Mouse (Mus musculus) MEL (cell line): ENCODE measurements at regions not wholly inside any gene's neighbourhood (a gene's known extent, or its start where the extent isn't known, plus 50 kb on each side); places are given as distances from the start of the nearest gene placed in this dataset.
A peak's percentile ranks its signal among the peaks of the same experiment; 100 is the strongest.

Experiments used
- DNase-seq: peaks from one replicate; pipeline ENCODE4 v3.0.0; 2011; ENCODE audit warnings: low read depth, low spot score
- H3K27ac ChIP-seq: 2 replicates; pipeline ENCODE4 v1.5.1; 2012; ENCODE audit warnings: low read depth, mild to moderate bottlenecking, control low read depth, low read length, moderate library complexity; ENCODE audit not compliant: control insufficient read depth
- H3K27me3 ChIP-seq, 2 experiments: fragments of 150-350 bp in 1 of 2; sonication (generic) in 1 of 2; 2 replicates each; pipeline ENCODE4 v1.6.1; 2012; ENCODE audit warnings: low read length in 2 of 2, mild to moderate bottlenecking in 2 of 2, improper control_type of control experiment in 1 of 2, moderate library complexity in 1 of 2; ENCODE audit not compliant: insufficient read depth in 2 of 2, control insufficient read depth in 1 of 2
- H3K36me3 ChIP-seq, 2 experiments: 2 replicates each; pipeline ENCODE4 v1.6.1; 2012 to 2014; ENCODE audit warnings: low read length in 2 of 2, improper control_type of control experiment in 1 of 2, inconsistent platforms in 1 of 2, mild to moderate bottlenecking in 1 of 2; ENCODE audit not compliant: insufficient read depth in 2 of 2, control insufficient read depth in 1 of 2
- H3K4me1 ChIP-seq, 2 experiments: fragments of 150-350 bp in 1 of 2; sonication (generic) in 1 of 2; 2 replicates each; pipeline ENCODE4 v1.6.1; 2012; ENCODE audit warnings: low read length in 2 of 2, improper control_type of control experiment in 1 of 2, mild to moderate bottlenecking in 1 of 2; ENCODE audit not compliant: insufficient read depth in 2 of 2, control insufficient read depth in 1 of 2
- H3K4me3 ChIP-seq, 2 experiments: fragments of 150-350 bp in 1 of 2; sonication (generic) in 1 of 2; 2 replicates each; pipeline ENCODE4 v1.5.1; 2012; ENCODE audit warnings: low read depth in 2 of 2, low read length in 2 of 2, mild to moderate bottlenecking in 2 of 2, moderate library complexity in 2 of 2, control low read depth in 1 of 2, improper control_type of control experiment in 1 of 2; ENCODE audit not compliant: control insufficient read depth in 1 of 2, insufficient read depth in 1 of 2
- H3K79me2 ChIP-seq: 2 replicates; pipeline ENCODE4 v1.6.1; 2012; ENCODE audit warnings: mild to moderate bottlenecking, low read length, moderate library complexity; ENCODE audit not compliant: control insufficient read depth, poor library complexity, insufficient read depth
- H3K9ac ChIP-seq: 2 replicates; pipeline ENCODE4 v1.6.1; 2012; ENCODE audit warnings: low read depth, mild to moderate bottlenecking, control low read depth, low read length, moderate library complexity; ENCODE audit not compliant: control insufficient read depth, poor library complexity, severe bottlenecking
- H3K9me3 ChIP-seq: fragments of 150-350 bp; sonication (generic); replicated peaks from 2 replicates; pipeline ENCODE4 v1.6.1; 2012; ENCODE audit warnings: mild to moderate bottlenecking, low read length, improper control_type of control experiment, moderate library complexity; ENCODE audit not compliant: insufficient read depth
- CHD1 ChIP-seq: IDR thresholded peaks from 2 replicates; pipeline ENCODE4 v1.6.1; 2012; ENCODE audit warnings: low read depth, mild to moderate bottlenecking, inconsistent platforms, low read length, improper control_type of control experiment
- CHD2 ChIP-seq: IDR thresholded peaks from 2 replicates; pipeline ENCODE4 v1.6.1; 2011; ENCODE audit warnings: low read length, improper control_type of control experiment
- ELF1 ChIP-seq: IDR thresholded peaks from 2 replicates; pipeline ENCODE4 v1.6.1; 2014; ENCODE audit warnings: low read depth, mild to moderate bottlenecking, inconsistent platforms, low read length, improper control_type of control experiment, moderate library complexity
- EP300 ChIP-seq, 2 experiments: IDR thresholded peaks; 2 replicates each; pipeline ENCODE4 v1.6.1; 2011; ENCODE audit warnings: improper control_type of control experiment in 2 of 2, low read length in 2 of 2, low read depth in 1 of 2, mild to moderate bottlenecking in 1 of 2
- GATA1 ChIP-seq: IDR thresholded peaks from 2 replicates; pipeline ENCODE4 v1.6.1; 2011; ENCODE audit warnings: low read depth, low read length, improper control_type of control experiment
- HCFC1 ChIP-seq: IDR thresholded peaks from 2 replicates; pipeline ENCODE4 v1.6.1; 2012; ENCODE audit warnings: low read depth, mild to moderate bottlenecking, inconsistent platforms, low read length, improper control_type of control experiment, moderate library complexity
- KAT2A ChIP-seq: conservative IDR thresholded peaks from 2 replicates; pipeline ENCODE4 v1.6.1; 2012; ENCODE audit warnings: low read depth, low read length, improper control_type of control experiment, inconsistent platforms
- MAX ChIP-seq: IDR thresholded peaks from 2 replicates; pipeline ENCODE4 v1.6.1; 2011; ENCODE audit warnings: low read length, improper control_type of control experiment
- MAZ ChIP-seq: IDR thresholded peaks from 2 replicates; pipeline ENCODE4 v1.6.1; 2012; ENCODE audit warnings: low read depth, mild to moderate bottlenecking, inconsistent platforms, low read length, improper control_type of control experiment
- MEF2A ChIP-seq: IDR thresholded peaks from 2 replicates; pipeline ENCODE4 v1.6.1; 2014; ENCODE audit warnings: low read depth, mild to moderate bottlenecking, inconsistent platforms, low read length, improper control_type of control experiment; ENCODE audit not compliant: poor library complexity, insufficient replicate concordance, severe bottlenecking; ENCODE audit errors: extremely low read depth
- MYB ChIP-seq: IDR thresholded peaks from 2 replicates; pipeline ENCODE4 v1.6.1; 2011; ENCODE audit warnings: mild to moderate bottlenecking, low read depth, low read length, improper control_type of control experiment
- MYC ChIP-seq: IDR thresholded peaks from 2 replicates; pipeline ENCODE4 v1.6.1; 2011; ENCODE audit warnings: low read depth, mild to moderate bottlenecking, low read length, improper control_type of control experiment, moderate library complexity
- NELFE ChIP-seq: IDR thresholded peaks from 2 replicates; pipeline ENCODE4 v1.6.1; 2011; ENCODE audit warnings: low read depth, low read length, improper control_type of control experiment
- POLR2A ChIP-seq, 2 experiments: IDR thresholded peaks; 2 replicates each; pipeline ENCODE4 v1.6.1; 2011 to 2012; ENCODE audit warnings: low read length in 2 of 2, mild to moderate bottlenecking in 2 of 2, control low read depth in 1 of 2, improper control_type of control experiment in 1 of 2, low read depth in 1 of 2, moderate library complexity in 1 of 2; ENCODE audit not compliant: control insufficient read depth in 1 of 2, insufficient read depth in 1 of 2, poor library complexity in 1 of 2
- POLR2AphosphoS2 ChIP-seq: IDR thresholded peaks from 2 replicates; pipeline ENCODE4 v1.6.1; 2011; ENCODE audit warnings: low read length, improper control_type of control experiment
- POLR2AphosphoS5 ChIP-seq: IDR thresholded peaks from 2 replicates; pipeline ENCODE4 v1.6.1; 2012; ENCODE audit warnings: low read depth, borderline replicate concordance, mild to moderate bottlenecking, inconsistent platforms, low read length, moderate library complexity, mixed read lengths
- RCOR1 ChIP-seq: IDR thresholded peaks from 2 replicates; pipeline ENCODE4 v1.6.1; 2012; ENCODE audit warnings: low read depth, mild to moderate bottlenecking, inconsistent platforms, low read length, improper control_type of control experiment
- SIN3A ChIP-seq: IDR thresholded peaks from 2 replicates; pipeline ENCODE4 v1.6.1; 2012; ENCODE audit warnings: low read length, improper control_type of control experiment, inconsistent platforms
- TAL1 ChIP-seq: IDR thresholded peaks from 2 replicates; pipeline ENCODE4 v1.6.1; 2012; ENCODE audit warnings: mild to moderate bottlenecking, inconsistent platforms, low read length, moderate library complexity, mixed read lengths
- TBP ChIP-seq: IDR thresholded peaks from 2 replicates; pipeline ENCODE4 v1.8.0; 2011; ENCODE audit warnings: low read depth, low read length, improper control_type of control experiment
- TCF12 ChIP-seq: IDR thresholded peaks from 2 replicates; pipeline ENCODE4 v1.6.1; 2014; ENCODE audit warnings: low read depth, mild to moderate bottlenecking, inconsistent platforms, low read length, improper control_type of control experiment, moderate library complexity
- UBTF ChIP-seq: IDR thresholded peaks from 2 replicates; pipeline ENCODE4 v1.6.1; 2012; ENCODE audit warnings: low read depth, mild to moderate bottlenecking, inconsistent platforms, low read length, improper control_type of control experiment, moderate library complexity, borderline replicate concordance; ENCODE audit not compliant: insufficient read depth
- USF1 ChIP-seq: IDR thresholded peaks from 2 replicates; pipeline ENCODE4 v1.6.1; 2014; ENCODE audit warnings: low read depth, mild to moderate bottlenecking, inconsistent platforms, low read length, improper control_type of control experiment, moderate library complexity
- USF2 ChIP-seq, 2 experiments: IDR thresholded peaks; 2 replicates each; pipeline ENCODE4 v1.6.1; 2011 to 2012; ENCODE audit warnings: improper control_type of control experiment in 2 of 2, low read length in 2 of 2, borderline replicate concordance in 1 of 2, inconsistent platforms in 1 of 2, low read depth in 1 of 2, mild to moderate bottlenecking in 1 of 2; ENCODE audit not compliant: insufficient read depth in 1 of 2
- ZC3H11A ChIP-seq: IDR thresholded peaks from 2 replicates; pipeline ENCODE4 v1.6.1; 2012; ENCODE audit warnings: low read depth, mild to moderate bottlenecking, inconsistent platforms, low read length, improper control_type of control experiment
- ZKSCAN1 ChIP-seq: IDR thresholded peaks from 2 replicates; pipeline ENCODE4 v1.6.1; 2012; ENCODE audit warnings: low read depth, mild to moderate bottlenecking, inconsistent platforms, low read length, improper control_type of control experiment, moderate library complexity
- ZMIZ1 ChIP-seq: IDR thresholded peaks from 2 replicates; pipeline ENCODE4 v1.6.1; 2012; ENCODE audit warnings: low read depth, mild to moderate bottlenecking, inconsistent platforms, low read length, improper control_type of control experiment, moderate library complexity
- ZNF384 ChIP-seq: IDR thresholded peaks from 2 replicates; pipeline ENCODE4 v1.6.1; 2012; ENCODE audit warnings: low read depth, mild to moderate bottlenecking, inconsistent platforms, low read length, improper control_type of control experiment

- peak; percentile 59; the same call in 1 of the 2 replicates for TF ChIP-seq TCF12
- TF ChIP-seq GATA1, result peak; percentile 60
- TF ChIP-seq EP300 (IDR thresholded peaks at IDR 0.05; ENCODE audit: low read depth in 1 of 2, low read length in 2 of 2), result peak; percentile 18 to 80; a peak in 2 of 4 replicates
- TF ChIP-seq CHD1, result no peak
- TF ChIP-seq CHD2, result no peak
- TF ChIP-seq KAT2A, result no peak
- no peak for TF ChIP-seq HCFC1
- no peak for TF ChIP-seq USF1
- no peak for TF ChIP-seq UBTF
- no peak for TF ChIP-seq ZKSCAN1
- no peak; the same call in 1 of the 2 replicates for TF ChIP-seq MYB
- TF ChIP-seq USF2 (IDR thresholded peaks at IDR 0.05; ENCODE audit: borderline replicate concordance in 1 of 2, insufficient read depth in 1 of 2, low read depth in 1 of 2, low read length in 2 of 2), result no peak
- no peak for TF ChIP-seq ELF1
- no peak for TF ChIP-seq SIN3A
- TF ChIP-seq MAZ, result peak; percentile 71; the same call in 1 of the 2 replicates
- no peak for TF ChIP-seq POLR2A (IDR thresholded peaks at IDR 0.05; ENCODE audit: control insufficient read depth in 1 of 2, insufficient read depth in 1 of 2, low read depth in 1 of 2, low read length in 2 of 2, poor library complexity in 1 of 2)
- no peak for TF ChIP-seq TBP
- no peak for TF ChIP-seq ZNF384
Measured at GRCm38 (mm10) chr16:93123707-93124106, 297.8 kb upstream of the Runx1 start (continued).

GRCm38 (mm10) chr16:93116111-93116969, 290.4 kb upstream of the Runx1 start:
- Histone ChIP-seq H3K4me1 (no peaks in the 10 kb centered on the region), H3K36me3 (no peaks in the 10 kb centered on the region), H3K27me3 (no peaks in the 10 kb centered on the region), H3K79me2 (no peaks in the 10 kb centered on the region), H3K9ac (no peak overlapping the region), H3K27ac (no peak overlapping the region), H3K9me3 (no peaks in the 10 kb centered on the region), H3K4me3 (no peak overlapping the region)
- no peak for DNase-seq
- no peak for TF ChIP-seq USF2 (IDR thresholded peaks at IDR 0.05; ENCODE audit: borderline replicate concordance in 1 of 2, insufficient read depth in 1 of 2, low read depth in 1 of 2, low read length in 2 of 2)
- no peak for TF ChIP-seq MAX
- no peak for TF ChIP-seq POLR2AphosphoS5
- no peak for TF ChIP-seq TAL1
- TF ChIP-seq RCOR1, result no peak
- no peak for TF ChIP-seq MEF2A
- TF ChIP-seq POLR2A (IDR thresholded peaks at IDR 0.05; ENCODE audit: control insufficient read depth in 1 of 2, insufficient read depth in 1 of 2, low read depth in 1 of 2, low read length in 2 of 2, poor library complexity in 1 of 2), result no peak
- no peak for TF ChIP-seq NELFE
- no peak for TF ChIP-seq ELF1
- no peak for TF ChIP-seq MAZ
- TF ChIP-seq ZMIZ1, result no peak
- no peak for TF ChIP-seq MYC
- no peak for TF ChIP-seq ZC3H11A
- TF ChIP-seq POLR2AphosphoS2, result no peak
- no peak for TF ChIP-seq HCFC1
- no peak for TF ChIP-seq SIN3A
